Mouse (Mus musculus) ES-Bruce4 (cell line): ENCODE measurements at regions not wholly inside any gene's neighbourhood (a gene's known extent, or its start where the extent isn't known, plus 50 kb on each side); places are given as distances from the start of the nearest gene placed in this dataset.

ENCODE experiments used
- CTCF ChIP-seq: IDR thresholded peaks from one replicate; pipeline ENCODE4 v1.8.1; 2011; ENCODE audit warnings: low read depth, low read length
- EP300 ChIP-seq: IDR thresholded peaks from 2 replicates; pipeline ENCODE4 v1.6.1; 2011; ENCODE audit warnings: low read depth, low read length; ENCODE audit not compliant: insufficient read depth
- POLR2A ChIP-seq: IDR thresholded peaks from one replicate; pipeline ENCODE4 v1.8.1; 2011; ENCODE audit warnings: low read length; ENCODE audit not compliant: insufficient read depth

GRCm38 (mm10) chr13:28481224-28481965 lies 224.1 kb downstream of the Gm11361 start:
- TF ChIP-seq CTCF, result no peak
- no peak for TF ChIP-seq EP300
- no peak for TF ChIP-seq POLR2A
